Mouse (Mus musculus) brain, embryonic 14.5 days (tissue): Measurements from ENCODE around the gene Rbpj. TPM values are rescaled to one million over a fixed set of nuclear protein-coding genes. Genes with fewer than 3 reads are reported as not detected.

Experiments used
- DNase-seq: peaks from one replicate; pipeline ENCODE4 v3.0.0-alpha.2; 2011; ENCODE audit warnings: low read depth
- CTCF ChIP-seq: fragments of 200-500 bp; IDR thresholded peaks from 2 replicates; pipeline ENCODE4 v1.5.1; 2012; ENCODE audit warnings: inconsistent platforms, mild to moderate bottlenecking, moderate library complexity, borderline replicate concordance; ENCODE audit not compliant: insufficient read depth, insufficient read length; ENCODE audit errors: extremely low read depth
- POLR2A ChIP-seq: fragments of 200-500 bp; IDR thresholded peaks from 2 replicates; pipeline ENCODE4 v1.6.1; 2012; ENCODE audit warnings: mild to moderate bottlenecking, inconsistent platforms, borderline replicate concordance; ENCODE audit not compliant: poor library complexity, insufficient read depth, insufficient read length, severe bottlenecking; ENCODE audit errors: extremely low read depth
- polyA plus RNA-seq: library from polyadenylated mRNA; depleted of rRNA; stranded (reverse); fragments of >200 nt; gene quantifications from 2 replicates; pipeline ENCODE4 v1.2.3, GENCODE M21; 2012

The Rbpj gene
- polyA plus RNA-seq, 1 experiment, result 62.6 TPM

DNA sequence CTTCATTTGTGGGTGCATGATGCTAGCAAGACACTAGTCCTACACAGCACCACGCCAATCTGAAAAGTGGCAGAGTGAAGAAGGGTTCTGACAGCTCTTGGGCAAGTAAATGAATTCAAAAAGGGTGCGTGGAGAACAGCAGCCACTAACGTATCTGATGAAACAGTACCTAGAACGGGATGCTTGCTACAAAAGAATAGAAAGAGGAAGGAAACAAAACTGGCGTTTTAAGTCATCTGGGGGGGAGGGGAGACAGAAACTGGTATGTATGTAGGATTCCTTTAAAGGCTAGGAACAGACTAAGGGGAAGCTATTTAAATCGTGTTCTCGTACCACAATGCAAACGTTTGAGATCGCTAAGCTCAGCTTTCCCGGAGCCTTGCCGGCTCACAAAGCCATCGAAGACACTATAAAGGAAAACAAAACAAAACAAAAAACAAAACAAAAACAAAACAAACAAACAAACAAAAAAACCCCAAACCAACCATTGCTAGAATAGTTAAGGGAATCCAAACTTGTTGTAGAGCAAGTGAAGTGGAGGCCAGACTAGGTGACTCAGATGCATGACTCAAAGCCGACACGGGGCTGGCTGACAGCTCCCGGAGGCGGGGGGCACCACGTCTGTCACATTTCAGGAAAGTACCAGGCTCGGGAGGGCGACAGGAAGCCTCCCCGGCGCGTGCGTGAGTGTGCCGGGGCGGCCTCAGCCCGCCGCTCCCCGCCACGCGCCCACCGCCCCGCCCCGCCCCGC is 122.6 kb downstream of the Rbpj start:
- DNase-seq, result peak; percentile 49
- TF ChIP-seq CTCF (no peak), POLR2A (no peak)

DNA sequence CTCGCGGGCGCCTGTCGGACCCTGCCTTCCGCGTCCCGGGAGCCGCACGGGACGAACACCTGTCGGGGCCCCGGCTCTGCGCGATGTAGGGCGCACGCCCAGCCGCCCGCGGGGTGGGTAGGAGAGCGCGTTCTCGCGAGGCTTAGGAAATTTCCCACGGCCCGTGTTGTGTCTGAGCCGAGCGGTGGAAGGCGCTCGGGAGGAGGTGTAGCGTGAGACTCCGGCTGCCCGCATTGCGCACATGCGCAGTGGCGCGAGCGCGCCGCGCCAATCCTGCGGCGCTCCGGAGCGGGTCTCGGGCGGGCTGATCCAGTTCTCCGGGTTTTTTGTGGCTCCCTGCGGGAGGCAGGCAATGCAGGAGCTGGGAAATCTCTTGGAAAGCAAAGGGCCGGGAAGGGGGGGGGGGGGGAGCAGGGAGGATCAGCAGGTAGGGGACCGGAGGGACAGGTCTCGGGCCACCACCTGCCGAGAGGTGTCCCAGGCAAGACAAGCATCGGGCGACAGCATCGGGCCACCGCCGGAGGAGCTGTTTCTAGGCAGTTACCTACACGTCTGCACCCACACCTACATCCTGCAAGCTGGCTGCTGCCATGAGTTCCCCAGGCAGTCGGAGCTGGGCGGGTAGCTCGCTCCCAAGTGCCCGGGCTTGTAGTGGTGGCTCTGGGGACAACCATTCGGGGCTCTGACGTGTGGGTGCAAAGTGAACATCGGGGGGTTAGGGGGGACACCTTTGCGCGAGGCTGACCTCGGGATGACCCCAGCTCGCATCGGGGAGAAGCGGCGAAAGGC is 123.4 kb downstream of the Rbpj start:
- no peak for TF ChIP-seq CTCF
- no peak; the same call in 1 of the 2 replicates for TF ChIP-seq POLR2A
- DNase-seq, result peak; percentile 99

DNA sequence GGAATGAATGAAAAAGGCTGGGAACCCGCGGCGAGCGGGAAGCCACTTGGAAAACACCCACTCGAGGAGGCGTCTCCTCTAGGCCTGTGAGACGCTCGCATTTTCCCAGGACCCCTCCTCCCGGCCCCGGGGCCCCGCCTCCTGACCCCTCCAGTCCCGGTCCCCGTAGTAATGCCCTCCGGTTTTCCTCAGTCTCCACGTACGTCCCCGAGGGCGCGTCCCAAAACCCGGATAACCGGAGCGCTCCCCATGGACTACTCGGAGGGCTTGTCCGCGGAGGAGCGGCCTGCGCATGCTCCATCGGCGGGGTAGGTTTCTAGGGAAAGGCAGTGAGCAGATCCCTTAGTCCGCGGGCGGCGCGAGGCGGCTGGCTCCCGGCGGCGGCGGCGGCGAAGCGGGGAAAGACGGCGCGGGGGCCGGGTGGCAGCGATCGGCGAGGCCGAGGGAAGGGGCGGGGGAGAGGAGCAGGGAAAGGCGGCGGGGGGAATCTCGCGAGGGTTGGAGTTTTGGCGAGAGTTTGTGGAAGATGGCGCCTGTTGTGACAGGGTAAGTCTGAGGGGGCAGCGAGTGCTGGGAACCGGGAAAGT is 124.3 kb downstream of the Rbpj start:
- DNase-seq, result peak; percentile 99
- TF ChIP-seq POLR2A (no peak; the same call in 1 of the 2 replicates), CTCF (no peak)

DNA sequence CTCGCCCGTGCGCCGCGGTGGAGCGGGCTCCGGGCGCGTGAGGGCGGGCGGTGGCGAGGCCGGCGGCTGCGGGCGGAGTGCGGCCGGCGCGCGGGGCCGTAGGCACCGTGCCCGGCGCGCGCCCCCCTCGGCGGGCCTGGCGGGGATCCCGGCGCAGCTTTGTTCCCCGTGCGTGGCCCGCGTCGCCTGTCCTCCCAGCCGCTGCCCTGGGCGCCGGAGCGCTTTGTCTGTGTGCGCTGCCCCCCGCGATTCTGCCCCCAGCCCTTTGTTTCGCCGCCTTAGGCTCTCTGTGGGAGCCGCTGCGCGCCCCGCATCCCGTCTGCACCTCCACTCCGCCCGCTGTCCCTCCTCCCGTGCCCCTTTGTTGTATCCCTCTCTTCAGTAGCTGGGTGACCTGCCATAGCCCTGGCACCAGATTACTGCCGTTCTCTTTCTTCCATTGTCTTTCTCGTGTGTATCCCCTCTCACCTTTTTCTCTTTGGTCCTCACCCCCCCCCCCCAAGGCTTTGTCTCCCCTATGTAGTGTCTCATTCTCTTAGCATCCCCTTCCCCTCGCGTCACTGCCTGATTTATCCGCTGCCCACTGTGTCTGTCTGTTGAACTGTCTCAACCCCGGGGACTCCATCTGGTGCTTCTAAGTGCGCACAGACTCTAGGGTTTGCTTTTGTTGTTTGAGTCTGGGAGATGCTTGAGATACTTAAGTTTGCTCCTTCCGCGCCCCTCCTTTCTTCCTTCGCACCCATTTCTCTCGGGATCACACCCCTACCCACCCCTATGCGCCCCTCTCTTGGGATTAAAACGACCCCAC is 125.1 kb downstream of the Rbpj start:
- no peak for TF ChIP-seq CTCF
- peak; percentile 31; the same call in 1 of the 2 replicates for TF ChIP-seq POLR2A
- DNase-seq, result peak; percentile 77

DNA sequence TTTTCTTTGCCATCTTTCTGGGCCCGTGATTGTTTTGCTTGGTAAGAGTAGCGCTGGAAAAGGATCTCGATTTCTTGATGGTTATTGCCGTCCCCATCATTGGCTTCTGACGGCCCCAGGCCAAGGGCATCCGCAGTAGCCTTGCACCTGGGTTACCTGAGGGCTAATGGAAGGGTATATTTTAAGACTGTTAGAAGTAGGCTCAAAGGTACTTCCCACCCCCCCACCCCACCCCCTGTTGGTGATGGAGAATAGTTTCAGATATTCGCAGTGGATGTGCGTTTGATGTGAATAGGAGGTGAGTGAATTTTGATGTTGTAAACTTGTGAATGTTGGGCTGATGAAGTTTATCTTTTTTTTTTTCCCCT is 125.7 kb downstream of the Rbpj start:
- no peak for TF ChIP-seq CTCF
- TF ChIP-seq POLR2A, result no peak
- DNase-seq, result no peak

DNA sequence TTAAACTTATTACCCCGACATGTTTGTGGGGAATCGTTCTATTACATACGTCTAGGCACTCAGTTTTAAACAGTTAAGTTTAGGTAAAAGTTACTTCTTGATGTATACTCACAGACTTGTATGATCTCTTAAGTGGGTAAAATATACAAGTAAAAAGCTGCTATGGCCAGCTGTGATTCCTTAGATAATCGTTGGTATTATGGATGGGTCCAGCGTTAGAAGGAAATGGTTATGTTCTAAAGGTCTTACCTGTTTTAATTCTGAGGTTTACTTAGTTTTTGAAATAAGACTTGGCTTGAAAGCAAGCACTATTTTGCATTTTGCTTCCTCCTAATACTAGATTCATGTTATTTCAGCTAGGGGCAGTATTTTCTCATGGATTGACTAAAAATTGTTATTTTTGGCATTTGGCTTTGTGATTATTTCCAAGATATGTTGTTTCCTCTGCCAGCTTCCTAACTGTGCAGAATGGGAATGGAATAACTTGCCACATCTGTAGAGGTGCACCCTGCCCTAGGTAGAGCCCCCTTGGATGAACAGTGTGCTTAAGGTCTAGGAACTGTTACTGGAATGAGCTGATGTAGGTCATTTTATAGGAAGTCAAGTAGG is 127.2 kb downstream of the Rbpj start:
- TF ChIP-seq POLR2A (no peak), CTCF (no peak)
- DNase-seq, result no peak

DNA sequence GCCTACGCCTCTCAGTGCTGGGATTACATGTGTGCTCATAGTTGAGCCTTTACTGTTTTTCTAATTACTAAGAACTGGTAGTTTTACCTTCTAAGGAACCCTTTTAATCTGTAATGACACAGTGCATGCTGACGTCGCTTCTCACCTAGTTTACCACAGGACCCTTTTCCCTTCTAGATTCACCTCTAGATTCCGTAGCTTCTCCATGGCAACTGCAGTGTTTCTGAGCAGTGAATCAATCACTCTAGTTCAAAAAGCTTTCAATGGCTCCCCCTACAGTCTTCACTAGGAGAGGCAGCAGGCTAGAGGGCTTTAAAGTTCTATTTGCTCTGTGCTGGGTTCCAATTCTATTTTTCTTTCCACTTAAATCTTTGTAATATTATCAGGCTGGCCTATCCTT is 128.3 kb downstream of the Rbpj start:
- peak; percentile 73 for DNase-seq
- no peak for TF ChIP-seq POLR2A
- TF ChIP-seq CTCF, result peak; percentile 60; the same call in 1 of the 2 replicates

DNA sequence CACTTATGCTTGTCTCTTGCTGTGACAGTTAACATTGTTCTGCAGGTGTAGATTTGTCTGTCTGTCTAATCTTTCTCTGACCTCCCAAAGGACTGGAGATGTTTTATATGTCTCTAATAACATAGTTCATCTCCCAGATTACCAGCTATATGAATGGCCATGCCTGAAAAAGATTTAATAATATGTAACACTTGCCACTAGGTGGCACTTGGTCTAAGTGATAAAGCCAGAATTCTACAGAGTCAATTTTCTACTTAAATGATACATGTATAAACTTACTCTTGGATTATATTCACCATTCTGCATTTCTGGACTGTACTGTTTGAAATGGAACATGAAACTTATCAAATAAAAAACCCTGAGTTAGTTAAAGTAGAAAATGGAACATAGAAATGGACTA is 132.6 kb downstream of the Rbpj start:
- TF ChIP-seq POLR2A, result no peak
- no peak for TF ChIP-seq CTCF
- peak; percentile 44 for DNase-seq

DNA sequence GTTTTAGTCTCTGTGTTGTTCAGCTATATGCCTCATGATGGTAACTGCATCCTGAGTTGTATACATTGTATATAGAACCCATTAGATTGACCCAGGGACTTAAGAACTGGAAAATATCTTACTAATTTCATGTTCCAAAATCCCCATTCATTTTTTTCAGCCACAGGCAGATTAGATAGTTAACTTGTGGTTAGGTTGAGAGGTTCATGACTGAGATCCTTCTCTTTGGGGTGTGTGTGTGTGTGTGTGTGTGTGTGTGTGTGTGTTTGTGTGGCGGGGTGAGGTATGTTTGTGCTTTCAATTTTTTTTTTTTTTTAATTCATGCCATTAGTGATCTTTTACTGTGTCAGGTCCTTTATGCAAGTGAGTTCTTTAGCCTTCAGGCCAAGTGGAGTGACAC is 133.2 kb downstream of the Rbpj start:
- no peak for DNase-seq
- no peak for TF ChIP-seq POLR2A
- no peak for TF ChIP-seq CTCF

DNA sequence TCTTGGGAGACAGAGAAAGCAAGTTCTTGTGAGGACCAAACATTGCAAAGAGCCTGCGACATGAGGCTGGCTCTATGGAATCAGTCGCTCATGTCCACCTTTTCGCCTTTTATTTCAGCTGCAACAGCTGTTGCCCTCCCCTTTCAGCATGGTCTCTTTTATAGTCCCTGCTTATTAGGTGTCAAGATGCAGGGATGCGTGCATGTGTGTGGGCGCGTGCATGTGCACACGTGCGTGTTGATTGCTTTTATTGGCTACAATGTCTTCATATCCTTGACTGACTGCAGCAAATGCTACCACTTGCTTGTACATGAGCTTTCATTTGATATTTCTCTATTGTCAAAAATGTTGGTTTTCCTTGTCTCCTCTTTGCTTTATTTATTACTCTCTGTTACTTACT is 136.2 kb downstream of the Rbpj start:
- TF ChIP-seq CTCF (no peak), POLR2A (no peak)
- DNase-seq, result peak; percentile 28

GRCm38 (mm10) chr5:53605450-53605849 is 139.5 kb downstream of the Rbpj start:
- no peak for DNase-seq
- no peak for TF ChIP-seq CTCF
- no peak for TF ChIP-seq POLR2A
